Mouse (Mus musculus): ENCODE results near the gene Ncstn. TPM values are rescaled to one million over a fixed set of nuclear protein-coding genes. Genes with fewer than 3 reads are reported as not detected.

Ncstn gene
- polyA plus RNA-seq, 1 experiment: 108 TPM

Other genes starting within 250 kb of the Ncstn start
- gene Cd84, start 243.1 kb downstream of the Ncstn start, polyA plus RNA-seq (2012; rRNA removed): 0.99 and 1.5 TPM in 2 replicates
- gene Gm10521, start 187.1 kb downstream of the Ncstn start, polyA plus RNA-seq (2012; rRNA removed): 0.06 and 0.21 TPM in 2 replicates
- gene Slamf6, start 165.3 kb downstream of the Ncstn start, polyA plus RNA-seq (2012; rRNA removed): 2.8 and 2.9 TPM in 2 replicates
- gene Vangl2, start 54.4 kb downstream of the Ncstn start, polyA plus RNA-seq (2012; rRNA removed): 1.5 and 1.6 TPM in 2 replicates
- gene Nhlh1, start 25.2 kb downstream of the Ncstn start, polyA plus RNA-seq (2012; rRNA removed): 0.07 TPM in 1 of 2 replicates, not detected in the other
- gene Copa, start 266 bp downstream of the Ncstn start, polyA plus RNA-seq (2012; rRNA removed): 66.6 and 76.3 TPM in 2 replicates
- 81.2 and 108 TPM in 2 replicates for gene Pex19, start 44.0 kb upstream of the Ncstn start, polyA plus RNA-seq (2012; rRNA removed)
- 25.3 and 37.6 TPM in 2 replicates for gene Dcaf8, start 65.3 kb upstream of the Ncstn start, polyA plus RNA-seq (2012; rRNA removed)
- 29.7 and 34.1 TPM in 2 replicates for gene Pea15a, start 124.0 kb upstream of the Ncstn start, polyA plus RNA-seq (2012; rRNA removed)
- gene Casq1, start 137.1 kb upstream of the Ncstn start, polyA plus RNA-seq (2012; rRNA removed): 1.2 TPM in 2 replicates
- 0.05 and 0.10 TPM in 2 replicates for gene Atp1a4, start 175.6 kb upstream of the Ncstn start, polyA plus RNA-seq (2012; rRNA removed)
- gene Igsf8, start 178.8 kb upstream of the Ncstn start, polyA plus RNA-seq (2012; rRNA removed): 51.8 and 64.4 TPM in 2 replicates
- 6.4 and 9.1 TPM in 2 replicates for gene Atp1a2, start 215.3 kb upstream of the Ncstn start, polyA plus RNA-seq (2012; rRNA removed)
- gene Kcnj9, start 246.5 kb upstream of the Ncstn start, polyA plus RNA-seq (2012; rRNA removed): 0.11 and 0.18 TPM in 2 replicates